Mouse (Mus musculus) spleen, adult 2 months (tissue): ENCODE data around the gene Scml4. TPM values are rescaled to one million over a fixed set of nuclear protein-coding genes. Genes with fewer than 3 reads are reported as not detected.

ENCODE experiments used
- DNase-seq, 2 experiments: peaks; one replicate each; pipeline versions ENCODE4 v3.0.0 to v3.0.0-alpha.2; 2012 to 2021; ENCODE audit warnings: low spot score in 2 of 2, low read depth in 1 of 2
- H3K27ac ChIP-seq: fragments of 200-500 bp; 2 replicates; pipeline ENCODE4 v1.5.1; 2012; ENCODE audit warnings: low read length, inconsistent platforms; ENCODE audit not compliant: insufficient read depth
- H3K27me3 ChIP-seq: fragments of 200-500 bp; 2 replicates; pipeline ENCODE4 v1.6.1; 2012; ENCODE audit warnings: mild to moderate bottlenecking, moderate library complexity, low read length, inconsistent platforms; ENCODE audit not compliant: control insufficient read depth, insufficient read depth
- H3K36me3 ChIP-seq: fragments of 200-500 bp; 2 replicates; pipeline ENCODE4 v1.6.1; 2012; ENCODE audit warnings: mild to moderate bottlenecking, low read length, inconsistent platforms; ENCODE audit not compliant: control insufficient read depth, insufficient read depth
- H3K4me1 ChIP-seq: fragments of 200-500 bp; 2 replicates; pipeline ENCODE4 v1.6.1; 2011; ENCODE audit warnings: inconsistent platforms; ENCODE audit not compliant: control insufficient read depth, insufficient read depth, insufficient read length
- H3K4me3 ChIP-seq: fragments of 200-500 bp; 2 replicates; pipeline ENCODE4 v1.5.1; 2011; ENCODE audit warnings: mild to moderate bottlenecking, inconsistent platforms; ENCODE audit not compliant: insufficient read depth, insufficient read length; ENCODE audit errors: extremely low read depth
- CTCF ChIP-seq: fragments of 200-500 bp; IDR thresholded peaks from 2 replicates; pipeline ENCODE4 v1.5.1; 2011; ENCODE audit warnings: mild to moderate bottlenecking, inconsistent platforms; ENCODE audit not compliant: insufficient read depth, insufficient read length, insufficient replicate concordance; ENCODE audit errors: extremely low read depth
- POLR2A ChIP-seq: fragments of 200-500 bp; IDR thresholded peaks from 2 replicates; pipeline ENCODE4 v1.6.1; 2011; ENCODE audit warnings: low read depth, low read length, inconsistent platforms
- WGBS: fragments of 180-500 bp; shearing (Covaris S2); methylation state at CpG from one replicate; pipeline ENCODE4 v1.1.7; 2018; 5-methylcytosine and 5-hydroxymethylcytosine counted together
- polyA plus RNA-seq: library from polyadenylated mRNA; depleted of rRNA; stranded (reverse); fragments of >200 nt; gene quantifications from 2 replicates; pipeline ENCODE4 v1.2.3, GENCODE M21; 2012; rRNA removed

Scml4 gene
- 24.6 and 34.7 TPM in 2 replicates for polyA plus RNA-seq

- WGBS = 7% methylated on average over 17 of the region's 17 CpGs
- no peaks in the 10 kb centered on the region for H3K27me3 ChIP-seq
- no peaks in the 10 kb centered on the region for H3K36me3 ChIP-seq
- peaks cover 2% of the 10 kb centered on the region for H3K4me1 ChIP-seq
- peak within 1 kb of the TSS; percentile 62 for H3K4me3 ChIP-seq
- H3K27ac ChIP-seq = peak within 1 kb of the TSS; percentile 93
- peak; percentile 75 for TF ChIP-seq POLR2A
- TF ChIP-seq CTCF = no peak
- DNase-seq = peak; percentile 72 to 95
Measured at GRCm38 (mm10) chr10:42860159-42860911, at the start of gene Scml4. Gene Scml4 (plus strand): TSS chr10:42860370.

GRCm38 (mm10) chr10:42825923-42826322, 34.2 kb upstream of the Scml4 start:
- DNase-seq = peak in 1 of 2 experiments; percentile 51
- Histone ChIP-seq H3K27ac (peak overlapping the region; percentile 69), H3K4me1 (peaks cover under 1% of the 10 kb centered on the region; the same call in 1 of the 2 replicates), H3K36me3 (peaks cover 14% of the 10 kb centered on the region), H3K27me3 (no peaks in the 10 kb centered on the region), H3K4me3 (no peak overlapping the region)
- TF ChIP-seq CTCF = no peak
- TF ChIP-seq POLR2A = no peak
- 46% methylated on average over 6 of the region's 6 CpGs for WGBS

- peak in 1 of 2 experiments; percentile 26 for DNase-seq
- Histone ChIP-seq H3K27me3 (no peaks in the 10 kb centered on the region), H3K27ac (peak overlapping the region; percentile 40; the same call in 1 of the 2 replicates), H3K36me3 (peaks cover 14% of the 10 kb centered on the region), H3K4me1 (peaks cover 3% of the 10 kb centered on the region; the same call in 1 of the 2 replicates), H3K4me3 (no peak overlapping the region)
- no peak for TF ChIP-seq CTCF
- TF ChIP-seq POLR2A = no peak
- 45% methylated on average over 5 of the region's 5 CpGs for WGBS
Measured at GRCm38 (mm10) chr10:42827155-42827554, 33.0 kb upstream of the Scml4 start.

- TF ChIP-seq POLR2A (no peak), CTCF (no peak)
- WGBS = 72% methylated on average over 2 of the region's 2 CpGs
Measured at GRCm38 (mm10) chr10:42830007-42830406, 30.2 kb upstream of the Scml4 start.

GRCm38 (mm10) chr10:42830409-42830808, 29.8 kb upstream of the Scml4 start:
- DNase-seq = peak in 1 of 2 experiments; percentile 27

More at GRCm38 (mm10) chr10:42830007-42830406, 30.2 kb upstream of the Scml4 start:
- Histone ChIP-seq H3K4me3 (no peak overlapping the region), H3K27me3 (no peaks in the 10 kb centered on the region), H3K27ac (no peak overlapping the region), H3K36me3 (peaks cover 18% of the 10 kb centered on the region), H3K4me1 (peaks cover 3% of the 10 kb centered on the region; the same call in 1 of the 2 replicates)
- DNase-seq = no peak

GRCm38 (mm10) chr10:42832677-42833076, 27.5 kb upstream of the Scml4 start:
- Histone ChIP-seq H3K36me3 (peaks cover 17% of the 10 kb centered on the region), H3K4me3 (no peak overlapping the region), H3K27me3 (no peaks in the 10 kb centered on the region), H3K4me1 (peaks cover 3% of the 10 kb centered on the region; the same call in 1 of the 2 replicates), H3K27ac (no peak overlapping the region)
- 64% methylated on average over 4 of the region's 4 CpGs for WGBS
- no peak for TF ChIP-seq POLR2A
- no peak for TF ChIP-seq CTCF
- no peak for DNase-seq

More at GRCm38 (mm10) chr10:42830409-42830808, 29.8 kb upstream of the Scml4 start:
- Histone ChIP-seq H3K27ac (no peak overlapping the region; the same call in 1 of the 2 replicates), H3K4me1 (peaks cover 3% of the 10 kb centered on the region; the same call in 1 of the 2 replicates), H3K36me3 (peaks cover 17% of the 10 kb centered on the region), H3K27me3 (no peaks in the 10 kb centered on the region), H3K4me3 (no peak overlapping the region)
- 38% methylated on average over 6 of the region's 6 CpGs for WGBS
- TF ChIP-seq CTCF (no peak), POLR2A (no peak)
